Mouse (Mus musculus): ENCODE measurements around the gene Rnf180. TPM values are rescaled to one million over a fixed set of nuclear protein-coding genes. Genes with fewer than 3 reads are reported as not detected.
A peak's percentile ranks its signal among the peaks of the same experiment; 100 is the strongest.

Rnf180 gene
- total and polyA plus RNA-seq, 3 experiments = 0.13 to 0.66 TPM; not detected in 1

- no peak overlapping the region for H3K4me3 ChIP-seq (replicated peaks in 1 of 3; ENCODE audit: low read depth in 2 of 3, low read length in 2 of 3, poor library complexity in 1 of 3)
- H3K4me2 ChIP-seq (ENCODE audit: insufficient read depth, low read depth, poor library complexity, severe bottlenecking) = no peak overlapping the region
- no peaks in the 10 kb centered on the region for H3K9me3 ChIP-seq (replicated peaks; ENCODE audit: low read length)
- no peak overlapping the region for H3K9ac ChIP-seq (ENCODE audit: insufficient read depth, low read depth)
- H3K27me3 ChIP-seq (replicated peaks) = no peaks in the 10 kb centered on the region
- no peaks in the 10 kb centered on the region; a peak in 2 of 4 replicates for H3K4me1 ChIP-seq (ENCODE audit: control insufficient read depth in 1 of 2, insufficient read depth in 2 of 2)
- H3K36me3 ChIP-seq (replicated peaks in 1 of 2; ENCODE audit: control insufficient read depth in 1 of 2, insufficient read depth in 1 of 2, low read length in 1 of 2) = no peaks in the 10 kb centered on the region
- in situ Hi-C loops (cut with MboI; ENCODE audit: low pct_ligation_motif_present, low pct_unique_long_range_greater_than_20kb, low sequenced_read_pairs) = no loop called here
- no peaks in the 10 kb centered on the region for H3K79me2 ChIP-seq (replicated peaks; ENCODE audit: control insufficient read depth, extremely low read depth, insufficient read depth, poor library complexity, severe bottlenecking)
- dilution Hi-C loops (cut with MboI; ENCODE audit: extremely low pct_ligation_motif_present, extremely low pct_unique_long_range_greater_than_20kb, low sequenced_read_pairs) = no loop called here
- no peak for DNase-seq (ENCODE audit: extremely low read depth)
- TF ChIP-seq SIN3A (IDR thresholded peaks at IDR 0.05; ENCODE audit: low read length) (no peak), CTCF (conservative IDR thresholded peaks at IDR 0.05 in 1 of 2, IDR thresholded peaks at IDR 0.05 in 1 of 2; ENCODE audit: low read depth in 2 of 2, low read length in 2 of 2) (no peak), MXI1 (IDR thresholded peaks at IDR 0.05; ENCODE audit: low read depth, low read length) (no peak), POLR2AphosphoS2 (IDR thresholded peaks at IDR 0.05; ENCODE audit: low read depth, low read length) (no peak), ZMIZ1 (IDR thresholded peaks at IDR 0.05; ENCODE audit: low read depth, low read length) (no peak)
- H3K27ac ChIP-seq (ENCODE audit: insufficient read depth, low read depth) = no peak overlapping the region
Observed at GRCm38 (mm10) chr13:105270394-105271094, 24.1 kb downstream of the Rnf180 start.

- in situ Hi-C loops (cut with MboI; ENCODE audit: low pct_ligation_motif_present, low pct_unique_long_range_greater_than_20kb, low sequenced_read_pairs) = loop anchor here (10.0 kb wide), 1 partner anchor 107 kb away; no protein-coding TSS in a partner anchor
- Histone ChIP-seq H3K4me2 (ENCODE audit: insufficient read depth, low read depth, poor library complexity, severe bottlenecking) (no peak overlapping the region), H3K9ac (ENCODE audit: insufficient read depth, low read depth) (no peak overlapping the region), H3K79me2 (replicated peaks; ENCODE audit: control insufficient read depth, extremely low read depth, insufficient read depth, poor library complexity, severe bottlenecking) (no peaks in the 10 kb centered on the region), H3K27me3 (replicated peaks) (no peaks in the 10 kb centered on the region), H3K4me1 (ENCODE audit: control insufficient read depth in 1 of 2, insufficient read depth in 2 of 2) (no peaks in the 10 kb centered on the region; a peak in 2 of 4 replicates), H3K36me3 (replicated peaks in 1 of 2; ENCODE audit: control insufficient read depth in 1 of 2, insufficient read depth in 1 of 2, low read length in 1 of 2) (no peaks in the 10 kb centered on the region), H3K27ac (ENCODE audit: insufficient read depth, low read depth) (no peak overlapping the region), H3K9me3 (replicated peaks; ENCODE audit: low read length) (no peaks in the 10 kb centered on the region), H3K4me3 (replicated peaks in 1 of 3; ENCODE audit: low read depth in 2 of 3, low read length in 2 of 3, poor library complexity in 1 of 3) (no peak overlapping the region)
- DNase-seq (ENCODE audit: extremely low read depth) = no peak
- dilution Hi-C loops (cut with MboI; ENCODE audit: extremely low pct_ligation_motif_present, extremely low pct_unique_long_range_greater_than_20kb, low sequenced_read_pairs) = no loop called here
- no peak for TF ChIP-seq RAD21 (IDR thresholded peaks at IDR 0.05; ENCODE audit: low read depth, low read length)
- TF ChIP-seq MAZ (IDR thresholded peaks at IDR 0.05; ENCODE audit: low read depth, low read length) = no peak
- no peak for TF ChIP-seq EP300 (IDR thresholded peaks at IDR 0.05; ENCODE audit: low read length)
Observed at GRCm38 (mm10) chr13:105267464-105267863, 27.2 kb downstream of the Rnf180 start.

GRCm38 (mm10) chr13:105266746-105267145 is 27.9 kb downstream of the Rnf180 start:
- Histone ChIP-seq H3K4me1 (ENCODE audit: control insufficient read depth in 1 of 2, insufficient read depth in 2 of 2) (no peaks in the 10 kb centered on the region; a peak in 2 of 4 replicates), H3K9ac (ENCODE audit: insufficient read depth, low read depth) (no peak overlapping the region), H3K4me3 (replicated peaks in 1 of 3; ENCODE audit: low read depth in 2 of 3, low read length in 2 of 3, poor library complexity in 1 of 3) (no peak overlapping the region), H3K79me2 (replicated peaks; ENCODE audit: control insufficient read depth, extremely low read depth, insufficient read depth, poor library complexity, severe bottlenecking) (no peaks in the 10 kb centered on the region), H3K36me3 (replicated peaks in 1 of 2; ENCODE audit: control insufficient read depth in 1 of 2, insufficient read depth in 1 of 2, low read length in 1 of 2) (no peaks in the 10 kb centered on the region), H3K9me3 (replicated peaks; ENCODE audit: low read length) (no peaks in the 10 kb centered on the region), H3K27me3 (replicated peaks) (no peaks in the 10 kb centered on the region), H3K4me2 (ENCODE audit: insufficient read depth, low read depth, poor library complexity, severe bottlenecking) (no peak overlapping the region), H3K27ac (ENCODE audit: insufficient read depth, low read depth) (no peak overlapping the region)
- DNase-seq (ENCODE audit: extremely low read depth) = peak; percentile 74
- peak in 1 of 2 experiments; percentile 74; a peak in 2 of 4 replicates for TF ChIP-seq CTCF (conservative IDR thresholded peaks at IDR 0.05 in 1 of 2, IDR thresholded peaks at IDR 0.05 in 1 of 2; ENCODE audit: low read depth in 2 of 2, low read length in 2 of 2)
- no peak for TF ChIP-seq EP300 (IDR thresholded peaks at IDR 0.05; ENCODE audit: low read length)
- peak; percentile 86 for TF ChIP-seq SMC3 (IDR thresholded peaks at IDR 0.05; ENCODE audit: low read depth, low read length)
- TF ChIP-seq USF2 (conservative IDR thresholded peaks at IDR 0.05; ENCODE audit: low read depth, low read length) = no peak
- peak; percentile 86 for TF ChIP-seq RAD21 (IDR thresholded peaks at IDR 0.05; ENCODE audit: low read depth, low read length)
- in situ Hi-C loops (cut with MboI; ENCODE audit: low pct_ligation_motif_present, low pct_unique_long_range_greater_than_20kb, low sequenced_read_pairs) (loop anchor here (10.0 kb wide), 1 partner anchor 108 kb away; no protein-coding TSS in a partner anchor), dilution Hi-C loops (cut with MboI; ENCODE audit: extremely low pct_ligation_motif_present, extremely low pct_unique_long_range_greater_than_20kb, low sequenced_read_pairs) (no loop called here)
